Comparison of ENCODE assay signal across 26 mouse cellular contexts in the genomic region with DNA sequence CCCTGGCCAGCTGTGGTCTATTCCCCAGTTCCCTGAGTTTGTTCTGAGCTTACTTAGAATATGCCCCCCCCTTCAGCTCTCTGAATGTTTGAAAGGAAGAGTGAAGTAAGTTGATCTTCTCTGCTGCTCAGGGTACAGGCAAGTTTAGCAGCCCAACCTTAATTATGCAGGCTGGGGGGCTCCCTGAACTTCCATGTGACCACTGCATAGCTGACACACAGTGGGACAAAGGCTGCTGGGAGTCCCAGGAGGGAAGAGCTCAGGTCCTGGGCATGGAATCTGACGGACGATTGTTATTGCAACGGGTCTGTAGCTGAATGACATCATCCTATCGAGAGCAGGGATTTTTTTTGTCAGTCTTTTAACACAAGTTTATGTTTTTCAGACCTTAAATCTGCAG.
A peak's percentile ranks its signal among the peaks of the same experiment; 100 is the strongest.
DNase-seq lines count a peak whose midpoint lies in the region; ATAC-seq lines count a peak whose summit lies in the region.
"Had no signal": no experiment of that assay in that cellular context is flagged by ENCODE, and none has a peak within 500 bp of the region (broad histone marks: within the 10 kb centered on the region; RNA-seq: fewer than 3 reads in every experiment).

No protein-coding gene starts in this region.

- DNase-seq in hindbrain, embryonic 11.5 days (ENCODE audit: low spot score): peak; percentile 26
- DNase-seq in hindbrain, embryonic 14.5 days (ENCODE audit: low spot score): no peak
- peak; percentile 61 for DNase-seq in embryo, embryonic 11 days
- DNase-seq in limb, embryonic 10.5 days (ENCODE audit: low spot score): no peak
- DNase-seq in testis, postnatal 10 days (ENCODE audit: low spot score): no peak
- DNase-seq in yolk sac, embryonic 10.5 days (ENCODE audit: low spot score): no peak
- DNase-seq: adrenal gland, postnatal 25 days; cerebellum, adult 11-12 months; cerebellum, postnatal 14 days; gastrocnemius, postnatal 14 days; heart, adult 2 months; kidney, adult 9 months; kidney, postnatal 36 days; layer of hippocampus, adult 9-11 months; lung, postnatal 14 days; right cerebral cortex, postnatal 25 days; thymus, adult 18-20 months; thymus, postnatal 4 days had no signal

- no peak overlapping the region for H3K27ac ChIP-seq in hindbrain, embryonic 11.5 days (ENCODE audit: low read depth, low read length)
- H3K27ac ChIP-seq in hindbrain, embryonic 14.5 days: no peak overlapping the region
- H3K27ac ChIP-seq in limb, embryonic 10.5 days: peak overlapping the region; percentile 64
- no peak overlapping the region for H3K27ac ChIP-seq in heart, embryonic 12.5 days (ENCODE audit: poor library complexity, severe bottlenecking)
- H3K27ac ChIP-seq: forebrain, embryonic 12.5 days; heart, adult 2 months; heart, embryonic 15.5 days; left cerebral cortex, adult 2 months; limb, embryonic 15.5 days; midbrain, embryonic 15.5 days had no signal

- H3K4me1 ChIP-seq in hindbrain, embryonic 11.5 days (replicated peaks; ENCODE audit: control insufficient read depth, insufficient read depth, low read length): no peaks in the 10 kb centered on the region
- H3K4me1 ChIP-seq in hindbrain, embryonic 14.5 days (replicated peaks; ENCODE audit: control insufficient read depth, insufficient read depth, low read length): no peaks in the 10 kb centered on the region
- H3K4me1 ChIP-seq in limb, embryonic 10.5 days: peaks cover 26% of the 10 kb centered on the region
- peaks cover 3% of the 10 kb centered on the region; the same call in 1 of the 2 replicates for H3K4me1 ChIP-seq in heart, embryonic 12.5 days (replicated peaks)
- H3K4me1 ChIP-seq: forebrain, embryonic 12.5 days; midbrain, embryonic 15.5 days had no signal

- H3K9me3 ChIP-seq in hindbrain, embryonic 11.5 days (ENCODE audit: control insufficient read depth, low read length): no peaks in the 10 kb centered on the region
- no peaks in the 10 kb centered on the region for H3K9me3 ChIP-seq in hindbrain, embryonic 14.5 days (ENCODE audit: control insufficient read depth, low read length)
- H3K9me3 ChIP-seq in limb, embryonic 10.5 days (replicated peaks): no peaks in the 10 kb centered on the region
- no peaks in the 10 kb centered on the region for H3K9me3 ChIP-seq in heart, embryonic 12.5 days (replicated peaks)
- H3K9me3 ChIP-seq: forebrain, embryonic 12.5 days; heart, embryonic 15.5 days; limb, embryonic 15.5 days; midbrain, embryonic 15.5 days had no signal

- H3K27me3 ChIP-seq in hindbrain, embryonic 11.5 days (ENCODE audit: control insufficient read depth, insufficient read depth, low read length): no peaks in the 10 kb centered on the region
- H3K27me3 ChIP-seq in hindbrain, embryonic 14.5 days (ENCODE audit: control insufficient read depth, insufficient read depth, low read length): no peaks in the 10 kb centered on the region
- H3K27me3 ChIP-seq in limb, embryonic 10.5 days (ENCODE audit: low read depth, poor library complexity, severe bottlenecking): no peaks in the 10 kb centered on the region
- H3K27me3 ChIP-seq in heart, embryonic 12.5 days (replicated peaks): no peaks in the 10 kb centered on the region
- H3K27me3 ChIP-seq: forebrain, embryonic 12.5 days; heart, embryonic 15.5 days; limb, embryonic 15.5 days; midbrain, embryonic 15.5 days had no signal

- H3K9ac ChIP-seq in hindbrain, embryonic 11.5 days (ENCODE audit: low read depth, low read length): no peak overlapping the region
- H3K9ac ChIP-seq in hindbrain, embryonic 14.5 days: no peak overlapping the region
- H3K9ac ChIP-seq in heart, embryonic 12.5 days: no peak overlapping the region
- H3K9ac ChIP-seq: forebrain, embryonic 12.5 days; heart, embryonic 15.5 days; limb, embryonic 15.5 days; midbrain, embryonic 15.5 days had no signal

- no peaks in the 10 kb centered on the region for H3K36me3 ChIP-seq in hindbrain, embryonic 11.5 days (ENCODE audit: control insufficient read depth, insufficient read depth, low read length)
- H3K36me3 ChIP-seq in hindbrain, embryonic 14.5 days (replicated peaks; ENCODE audit: control insufficient read depth, insufficient read depth): no peaks in the 10 kb centered on the region
- no peaks in the 10 kb centered on the region for H3K36me3 ChIP-seq in limb, embryonic 10.5 days
- no peaks in the 10 kb centered on the region for H3K36me3 ChIP-seq in heart, embryonic 12.5 days
- H3K36me3 ChIP-seq: forebrain, embryonic 12.5 days; heart, embryonic 15.5 days; limb, embryonic 15.5 days; midbrain, embryonic 15.5 days had no signal

- H3K4me3 ChIP-seq in hindbrain, embryonic 11.5 days (ENCODE audit: low read depth, low read length): no peak overlapping the region
- no peak overlapping the region for H3K4me3 ChIP-seq in hindbrain, embryonic 14.5 days (replicated peaks; ENCODE audit: low read length)
- H3K4me3 ChIP-seq in limb, embryonic 10.5 days: no peak overlapping the region
- H3K4me3 ChIP-seq in heart, embryonic 12.5 days: no peak overlapping the region
- H3K4me3 ChIP-seq: forebrain, embryonic 12.5 days; heart, adult 2 months; heart, embryonic 15.5 days; left cerebral cortex, adult 2 months; limb, embryonic 15.5 days; midbrain, embryonic 15.5 days had no signal

- ATAC-seq in hindbrain, embryonic 11.5 days (ENCODE audit: low FRiP score): no peak
- no peak for ATAC-seq in hindbrain, embryonic 14.5 days (ENCODE audit: low FRiP score)
- ATAC-seq in heart, embryonic 12.5 days (ENCODE audit: insufficient number of reproducible peaks, low FRiP score): no peak
- ATAC-seq: activated CD4-positive, CD25-positive, alpha-beta regulatory T cell, adult 4 months; inflammation-experienced regulatory T-cells, adult 6 months; midbrain, embryonic 15.5 days had no signal

- H3K4me2 ChIP-seq in hindbrain, embryonic 11.5 days (replicated peaks; ENCODE audit: low read depth, low read length): no peak overlapping the region
- H3K4me2 ChIP-seq in hindbrain, embryonic 14.5 days (replicated peaks): no peak overlapping the region
- H3K4me2 ChIP-seq in heart, embryonic 12.5 days: no peak overlapping the region
- H3K4me2 ChIP-seq: forebrain, embryonic 12.5 days; heart, embryonic 15.5 days; limb, embryonic 15.5 days; midbrain, embryonic 15.5 days had no signal

- 62% methylated on average over 4 of the region's 4 CpGs for WGBS in hindbrain, embryonic 11.5 days
- 57% methylated on average over 4 of the region's 4 CpGs for WGBS in hindbrain, embryonic 14.5 days
- 51% methylated on average over 4 of the region's 4 CpGs for WGBS in limb, embryonic 10.5 days
- 49% methylated on average over 4 of the region's 4 CpGs for WGBS in heart, embryonic 12.5 days

Comparison
In these comparisons a context has a peak if more than half of its experiments do, and no peak if none do; other contexts are left out.
1. DNase-seq: peak in hindbrain, embryonic 11.5 days (single experiment) and embryo, embryonic 11 days (single experiment); none in hindbrain, embryonic 14.5 days (single experiment), limb, embryonic 10.5 days (single experiment), testis, postnatal 10 days (single experiment) and yolk sac, embryonic 10.5 days (single experiment).